Mouse (Mus musculus) heart, adult 9 months (tissue): ENCODE measurements at regions not wholly inside any gene's neighbourhood (a gene's known extent, or its start where the extent isn't known, plus 50 kb on each side); places are given as distances from the start of the nearest gene placed in this dataset.
"Not testable (repeated sequence)": the region's sequence is repeated elsewhere in the genome, so short reads cannot be mapped to it uniquely, and the experiment has no call there.

Experiments used
- DNase-seq, 2 experiments: peaks; one replicate each; pipeline ENCODE4 v3.0.0; 2022; ENCODE audit warnings: low spot score in 2 of 2

DNA sequence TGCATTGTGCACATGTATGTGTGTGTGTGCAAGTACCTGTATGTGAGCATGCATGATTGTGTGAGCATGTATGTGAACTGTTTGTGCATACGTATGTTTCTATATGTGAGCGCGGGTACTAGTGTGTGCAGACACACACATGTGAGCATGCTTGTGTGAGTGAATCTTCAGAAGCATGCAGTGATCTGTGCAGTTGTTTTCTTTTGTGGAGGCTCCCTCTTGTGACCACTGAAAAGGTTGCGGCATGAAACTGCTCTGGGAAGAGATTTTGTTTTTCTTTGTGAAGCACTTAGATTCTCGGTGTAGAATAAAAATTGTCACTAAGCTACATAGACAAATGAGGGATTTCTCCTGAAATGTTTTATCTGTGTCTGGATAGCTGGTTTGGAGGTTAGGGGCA is 189.2 kb upstream of the Rapgef5 start:
- not testable (repeated sequence) for DNase-seq

DNA sequence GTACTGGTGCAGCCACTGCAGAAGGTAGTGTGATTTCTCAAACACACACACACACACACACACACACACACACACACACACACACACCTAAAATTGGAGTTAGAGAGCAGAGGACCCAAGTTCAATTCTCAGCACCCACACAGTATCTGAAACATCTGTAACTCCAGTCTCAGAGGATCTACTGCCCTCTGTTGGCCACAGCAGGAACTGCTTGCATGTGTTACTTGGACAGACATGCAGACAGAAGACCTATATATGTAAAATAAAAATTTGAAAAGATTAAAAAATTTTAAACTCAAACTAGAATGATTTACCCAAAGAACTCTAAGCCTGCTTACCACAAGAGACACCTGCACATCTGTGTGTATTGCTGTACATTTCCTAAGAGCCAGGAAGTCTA is 185.9 kb upstream of the Rapgef5 start:
- DNase-seq, result no peak

DNA sequence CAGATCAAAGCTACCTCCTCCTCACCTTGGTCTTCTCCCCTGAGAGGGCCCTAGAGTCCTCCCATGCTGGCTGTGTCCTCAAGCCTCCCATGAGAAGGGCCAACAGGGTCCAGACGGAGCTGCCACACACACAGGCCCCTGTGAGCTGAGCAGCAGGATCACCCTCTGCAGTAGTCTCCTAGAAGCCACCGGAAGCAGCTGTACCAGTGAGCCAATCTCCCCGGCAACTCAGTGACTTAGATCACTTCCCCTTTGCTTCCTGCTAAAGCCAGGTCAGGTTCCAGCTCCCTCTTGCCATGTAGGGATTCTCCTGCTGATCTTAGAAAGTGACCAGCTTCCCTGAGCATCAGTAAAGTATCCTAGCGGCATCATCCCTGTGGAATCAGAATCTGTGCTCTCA is 179.4 kb upstream of the Rapgef5 start:
- no peak for DNase-seq

DNA sequence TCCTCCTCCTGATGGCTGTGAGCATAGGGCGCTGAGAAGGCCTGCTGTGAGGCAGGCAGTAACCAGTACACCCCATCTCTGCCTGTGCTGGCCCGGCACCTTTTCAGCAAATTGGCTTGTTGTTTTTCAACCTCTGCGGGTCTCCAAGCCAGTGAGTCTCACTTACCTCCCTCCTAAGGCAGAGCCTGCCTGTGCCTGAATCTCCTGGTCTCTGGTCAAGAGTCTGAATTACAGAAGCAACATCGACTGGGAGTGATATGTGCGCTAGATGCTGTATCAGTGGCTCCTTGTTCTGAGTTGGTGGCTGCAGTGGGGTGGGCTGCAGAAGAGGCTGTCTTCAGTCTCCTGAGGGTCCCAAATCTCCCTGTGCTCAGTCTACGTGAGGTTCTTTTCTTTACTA is 174.0 kb upstream of the Rapgef5 start:
- DNase-seq, result no peak

DNA sequence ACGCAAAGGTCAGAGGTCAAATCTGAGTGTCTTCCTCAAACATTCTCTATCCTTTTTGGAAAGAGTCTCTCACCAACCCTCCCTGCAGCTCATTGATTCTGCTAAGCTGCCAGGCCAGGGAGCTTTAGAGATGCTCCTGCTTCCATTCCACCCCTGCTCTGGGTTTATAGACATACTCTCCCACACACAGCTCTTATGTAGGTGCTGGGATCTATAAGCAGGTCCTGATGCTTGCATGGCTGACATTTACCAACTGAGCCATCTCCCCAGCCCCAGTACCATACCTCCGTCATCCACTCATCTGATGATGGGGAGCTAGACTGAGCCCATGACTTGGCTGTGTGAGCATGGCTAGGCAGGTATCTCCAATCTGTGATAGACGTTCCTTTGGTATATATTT is 173.2 kb upstream of the Rapgef5 start:
- no peak for DNase-seq

DNA sequence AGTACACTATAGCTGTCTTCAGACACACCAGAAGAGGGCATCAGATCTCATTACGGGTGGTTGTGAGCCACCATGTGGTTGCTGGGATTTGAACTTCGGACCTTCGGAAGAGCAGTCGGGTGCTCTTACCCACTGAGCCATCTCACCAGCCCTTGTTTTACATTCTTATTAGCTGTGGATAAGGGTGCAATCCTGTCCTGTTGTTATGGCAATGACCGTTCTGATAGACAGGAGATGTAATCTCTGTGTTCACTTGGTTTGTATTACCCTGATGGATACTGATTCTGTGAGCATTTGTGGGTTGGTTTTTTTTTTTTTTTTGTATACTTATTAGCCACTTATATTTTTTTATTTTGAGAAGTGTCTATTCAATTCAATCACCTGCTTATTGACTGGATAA is 172.7 kb upstream of the Rapgef5 start:
- DNase-seq, result not testable (repeated sequence)

DNA sequence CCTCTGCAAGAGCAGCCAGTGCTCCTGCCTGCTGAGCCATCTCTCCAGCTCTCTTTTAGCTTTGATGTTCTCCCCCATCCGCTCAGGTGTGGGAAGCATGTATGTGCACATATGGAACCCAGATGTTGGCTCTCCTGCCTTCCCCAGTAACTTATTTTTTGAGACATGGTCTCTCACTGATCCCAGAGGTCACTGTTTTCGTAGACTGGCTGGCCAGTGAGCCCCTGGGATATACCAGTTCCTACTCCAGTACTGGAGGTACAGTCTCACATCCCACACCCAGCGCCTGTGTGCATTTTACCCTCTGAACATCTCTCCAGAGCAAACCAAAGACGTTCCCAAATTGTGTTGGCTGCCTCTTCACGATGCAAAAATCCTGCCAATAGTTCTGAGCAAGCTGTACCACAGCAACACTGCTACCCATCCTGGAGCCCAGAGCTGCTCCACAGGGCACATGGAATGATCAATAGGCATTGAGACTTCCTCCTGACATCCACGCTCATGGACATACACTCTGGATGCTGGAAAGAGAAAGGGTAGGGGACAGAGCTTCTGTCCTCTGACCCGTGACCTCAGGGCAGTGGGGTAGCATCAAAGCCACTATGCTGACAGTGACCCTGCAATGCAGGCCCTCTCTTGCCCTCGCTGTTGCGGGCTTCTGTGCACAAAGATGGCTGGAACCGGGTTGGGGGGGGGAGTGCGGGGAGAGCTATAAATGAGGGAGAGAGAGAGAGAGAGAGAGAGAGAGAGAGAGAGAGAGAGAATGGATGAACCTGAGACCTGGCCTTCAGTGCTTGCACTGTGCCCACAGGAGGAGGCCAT is 171.8 kb upstream of the Rapgef5 start:
- DNase-seq, result no peak

DNA sequence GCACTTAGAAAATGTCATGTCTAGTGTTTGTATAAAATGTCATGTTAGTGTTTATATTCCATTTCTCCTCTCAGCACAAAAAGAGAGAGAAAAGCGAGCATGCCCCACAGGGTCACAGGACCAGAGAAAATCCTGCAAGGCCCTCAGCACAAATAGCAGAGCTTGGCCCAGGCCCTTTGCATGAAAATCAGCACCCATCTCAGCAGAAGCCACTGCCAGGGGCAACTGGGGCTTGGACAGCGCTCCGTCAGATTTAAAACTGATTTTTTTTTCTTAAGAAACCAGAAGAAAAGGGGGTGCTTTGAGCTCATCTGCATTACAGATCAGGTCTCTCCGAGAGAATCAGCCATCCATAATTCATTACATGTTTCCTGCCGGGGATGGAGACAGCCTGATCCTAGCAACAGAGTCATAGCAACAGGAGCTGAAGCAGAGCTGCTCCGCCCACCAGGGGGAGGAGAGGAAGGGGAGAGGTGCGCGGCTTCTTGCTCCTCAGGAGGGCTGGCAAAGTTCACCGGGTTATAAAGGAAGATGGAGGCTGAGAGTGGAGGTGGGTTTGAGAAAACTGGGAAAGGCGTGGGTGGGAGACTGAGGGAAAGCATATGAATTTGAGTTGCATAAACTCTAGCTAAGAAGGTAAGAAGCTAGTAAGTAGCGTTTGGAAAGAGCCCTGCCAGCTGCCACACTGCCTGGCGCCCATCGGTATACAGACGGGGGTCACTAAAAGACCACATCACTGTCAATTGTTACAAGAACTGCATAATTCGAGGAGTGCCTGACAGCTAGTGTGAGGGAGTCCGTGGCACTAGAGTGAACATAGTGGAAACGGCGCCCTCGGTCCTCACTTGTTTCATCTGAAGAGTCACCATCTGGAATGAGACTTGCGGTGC is 170.9 kb upstream of the Rapgef5 start:
- DNase-seq, result no peak

DNA sequence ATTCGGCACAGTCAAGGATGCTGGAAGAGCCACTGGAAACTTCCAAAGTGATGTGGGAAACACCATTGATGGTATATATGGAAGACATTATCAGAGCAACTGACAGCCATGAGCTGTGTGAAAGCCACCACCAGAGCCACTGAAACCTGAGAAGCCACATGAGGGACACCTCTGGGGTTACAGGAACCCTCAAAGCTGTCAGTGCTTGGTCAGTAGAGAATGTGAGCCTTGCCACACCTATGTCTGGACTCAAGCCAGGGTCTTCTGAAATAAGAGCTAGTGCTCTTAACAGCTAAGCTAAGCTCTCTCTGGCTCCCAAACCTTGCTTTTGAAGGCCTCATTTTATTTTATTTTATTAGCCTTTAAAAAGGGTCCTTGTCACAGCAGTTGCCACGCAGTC is 170.2 kb upstream of the Rapgef5 start:
- DNase-seq, result no peak

DNA sequence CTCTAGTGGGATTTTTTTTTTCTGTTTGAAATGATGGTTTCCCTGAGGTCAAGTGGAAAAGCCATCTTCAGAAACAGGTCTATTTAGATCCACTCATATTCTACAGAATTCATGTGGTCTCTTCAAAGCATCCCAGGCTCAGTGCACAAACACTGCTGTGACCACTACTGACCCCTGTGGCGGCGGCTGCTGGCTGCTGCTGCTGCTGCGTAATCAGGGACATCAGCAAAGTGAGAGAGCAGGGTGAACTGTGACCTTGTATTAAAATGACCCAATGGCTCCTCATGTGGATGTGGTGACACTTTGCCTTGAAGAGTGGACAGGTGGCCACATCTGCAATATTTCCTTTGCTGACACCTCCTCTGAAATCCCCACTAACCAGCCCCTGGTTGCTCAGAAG is 169.1 kb upstream of the Rapgef5 start:
- DNase-seq, result no peak

DNA sequence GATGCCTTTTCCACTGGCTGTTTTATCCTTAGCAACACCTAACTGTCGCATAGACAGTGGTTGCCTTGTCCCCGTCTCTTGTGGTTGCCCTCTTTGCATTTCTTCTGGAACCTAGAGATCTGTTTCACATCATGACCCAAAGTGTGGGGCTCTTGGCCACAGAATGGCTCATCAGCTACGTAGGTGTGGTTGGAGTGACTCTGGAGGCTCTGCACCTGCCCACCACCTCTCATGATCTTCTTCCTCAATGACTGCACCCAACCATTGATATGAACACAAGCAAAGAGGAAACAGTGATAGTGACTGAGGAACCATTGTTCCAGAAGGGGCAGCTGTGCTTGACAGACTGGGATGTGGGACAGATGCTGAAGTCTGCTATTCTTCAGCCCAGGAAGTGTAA is 167.8 kb upstream of the Rapgef5 start:
- DNase-seq, result no peak

DNA sequence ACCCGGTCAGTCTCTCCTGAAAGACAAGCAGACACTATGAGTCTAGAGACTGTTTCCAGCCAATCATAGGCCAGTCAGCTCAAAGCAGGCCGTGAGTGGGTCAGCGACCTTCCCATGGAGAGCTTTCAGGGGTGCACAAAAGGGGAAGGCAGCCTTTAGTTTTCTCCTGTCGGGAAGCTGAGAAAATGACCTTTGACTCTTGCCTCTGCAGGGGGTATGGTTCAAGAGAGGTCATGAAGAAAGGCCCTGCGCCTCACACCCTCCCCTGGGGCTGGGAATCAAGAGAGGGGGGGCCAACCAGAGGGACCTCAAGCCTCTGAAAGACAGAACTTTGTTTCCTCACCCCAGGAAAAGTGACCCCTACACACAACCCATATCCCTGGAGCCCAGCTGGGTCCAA is 164.4 kb upstream of the Rapgef5 start:
- no peak for DNase-seq

DNA sequence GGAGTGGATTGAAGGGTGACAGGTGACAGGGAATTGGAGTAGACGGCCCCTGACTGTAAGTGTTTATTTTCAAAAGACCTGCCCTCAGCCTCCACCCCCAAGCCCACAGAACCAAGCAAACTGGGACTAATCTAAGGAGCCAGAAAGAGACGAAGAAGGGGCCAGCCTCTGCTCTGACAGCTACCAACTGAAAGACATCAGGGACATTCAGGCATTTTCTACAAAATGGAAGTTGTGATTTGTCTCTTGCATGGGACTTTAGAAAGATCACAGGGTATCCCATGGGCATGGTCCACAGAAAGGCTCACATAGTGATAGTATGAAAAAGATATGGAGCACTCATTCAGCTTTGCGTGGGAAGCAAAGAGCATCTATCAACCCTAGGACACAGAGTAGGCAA is 163.8 kb upstream of the Rapgef5 start:
- no peak for DNase-seq

DNA sequence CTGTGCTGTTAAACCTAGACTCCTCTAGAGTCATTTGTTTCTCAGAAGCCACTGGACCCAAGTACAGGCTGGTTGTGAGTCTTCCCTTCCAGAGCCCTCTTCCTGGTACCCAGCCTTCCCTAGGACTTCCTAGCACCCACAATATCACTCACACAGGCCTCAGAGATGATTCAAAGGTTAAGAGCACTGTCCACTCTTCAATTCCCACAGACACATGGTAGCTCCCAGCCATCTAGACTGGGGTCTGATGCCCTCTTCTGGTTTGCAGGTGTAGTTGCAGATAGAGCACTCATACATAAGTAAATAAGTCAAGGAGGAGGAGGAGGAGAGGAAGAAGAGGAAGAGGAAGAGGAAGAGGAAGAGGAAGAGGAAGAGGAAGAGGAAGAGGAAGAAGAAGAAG is 163.3 kb upstream of the Rapgef5 start:
- no peak for DNase-seq

DNA sequence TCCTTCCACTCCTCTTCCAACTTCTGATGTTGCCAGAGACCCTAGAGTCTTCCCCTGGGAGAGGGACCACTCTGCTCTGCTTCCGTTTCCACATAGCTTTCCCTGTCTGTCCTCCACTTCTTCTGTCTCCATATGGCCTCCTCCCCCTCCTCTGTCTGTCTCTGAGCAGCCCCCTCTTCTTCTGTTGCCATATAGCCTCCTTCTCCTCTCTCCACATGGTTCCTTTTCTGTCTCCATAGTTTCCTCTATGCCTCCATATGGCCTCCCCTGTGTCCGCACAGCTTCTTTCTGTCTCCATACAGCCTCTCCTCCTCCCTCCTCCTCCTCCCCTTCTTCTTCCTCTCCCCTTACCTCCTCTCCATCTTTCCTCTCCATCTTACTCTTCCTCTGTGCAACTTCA is 158.5 kb upstream of the Rapgef5 start:
- no peak for DNase-seq

DNA sequence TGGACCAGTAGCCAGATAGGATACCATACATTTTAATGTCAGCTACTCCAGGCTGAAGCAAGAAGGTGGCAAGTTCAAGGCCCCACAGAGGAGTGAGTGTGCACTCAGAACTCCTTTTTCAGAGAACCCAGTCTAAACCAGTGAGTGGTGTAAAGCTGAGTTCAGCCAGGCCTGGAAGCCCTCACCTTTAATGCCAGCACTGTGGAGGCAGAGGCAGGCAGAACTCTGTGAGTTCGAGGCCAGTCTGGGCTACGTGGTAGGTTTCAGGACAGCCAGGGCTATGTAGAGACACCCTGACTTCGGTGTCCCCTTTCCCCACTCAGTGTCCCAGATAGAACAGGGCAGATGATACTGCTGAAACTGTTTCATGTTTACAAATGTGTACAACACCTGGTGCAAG is 157.4 kb upstream of the Rapgef5 start:
- no peak for DNase-seq

DNA sequence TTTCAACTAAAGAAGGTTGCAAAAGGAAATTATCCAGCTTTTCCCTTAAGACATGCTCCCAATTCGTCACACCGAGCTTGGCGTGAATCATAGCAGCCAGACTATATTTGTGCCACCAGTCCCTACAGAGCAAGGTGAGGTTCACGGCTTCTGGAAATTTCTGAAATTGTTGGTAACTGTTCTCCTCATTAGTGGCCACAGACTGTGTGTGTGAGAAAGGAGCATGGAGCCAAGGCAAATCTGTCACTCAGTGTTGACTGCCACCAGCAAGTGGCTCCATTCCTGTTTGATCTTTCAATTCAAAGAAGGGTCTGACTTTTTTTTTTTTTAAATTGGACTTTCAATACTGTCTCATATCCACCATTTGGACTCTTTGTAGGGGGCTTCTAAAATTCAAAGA is 156.1 kb upstream of the Rapgef5 start:
- DNase-seq, result no peak

DNA sequence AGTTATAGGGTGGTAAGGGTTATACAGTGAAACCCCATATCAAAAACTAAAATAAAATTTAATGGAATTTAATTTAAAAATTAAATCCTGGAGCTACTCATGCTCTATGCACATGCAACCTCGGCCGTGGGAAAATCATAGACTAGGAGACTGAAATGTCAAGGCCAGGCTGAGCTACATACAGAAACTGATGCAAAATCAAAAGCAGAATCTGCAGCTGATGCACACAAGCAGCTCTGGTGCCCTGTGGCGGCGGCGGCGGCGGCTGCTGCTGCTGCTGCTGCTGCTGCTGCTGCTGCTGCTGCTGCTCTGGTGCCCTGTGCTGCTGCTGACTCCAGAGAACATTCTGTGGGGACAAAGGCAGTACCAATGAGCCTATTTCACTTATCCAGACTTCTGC is 154.5 kb upstream of the Rapgef5 start:
- no peak for DNase-seq

DNA sequence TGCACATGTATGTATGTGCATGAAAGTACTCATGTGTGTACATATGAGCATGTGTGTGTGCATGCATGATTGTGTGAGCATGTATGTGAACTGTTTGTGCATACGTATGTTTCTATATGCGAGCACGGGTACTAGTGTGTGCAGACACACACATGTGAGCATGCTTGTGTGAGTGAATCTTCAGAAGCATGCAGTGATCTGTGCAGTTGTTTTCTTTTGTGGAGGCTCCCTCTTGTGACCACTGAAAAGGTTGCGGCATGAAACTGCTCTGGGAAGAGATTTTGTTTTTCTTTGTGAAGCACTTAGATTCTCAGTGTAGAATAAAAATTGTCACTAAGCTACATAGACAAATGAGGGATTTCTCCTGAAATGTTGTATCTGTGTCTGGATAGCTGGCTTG is 152.8 kb upstream of the Rapgef5 start:
- not testable (repeated sequence) for DNase-seq

DNA sequence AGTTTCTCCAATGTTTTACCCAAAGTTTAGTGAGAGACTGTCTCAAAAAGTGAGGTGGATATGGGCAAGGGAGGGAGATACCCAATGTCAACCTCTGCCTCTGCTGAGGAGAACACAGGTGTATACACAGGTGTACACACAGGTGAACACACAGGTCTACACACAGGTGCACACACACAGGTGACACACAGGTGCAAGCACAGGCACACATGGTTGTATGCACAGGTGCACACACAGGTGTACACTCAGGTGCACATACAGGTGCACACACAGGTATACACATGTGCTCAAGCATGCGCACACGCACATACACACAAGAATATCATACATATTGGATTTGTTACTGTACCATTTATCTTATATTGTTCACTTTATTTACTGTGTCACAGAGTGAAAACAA is 151.1 kb upstream of the Rapgef5 start:
- DNase-seq, result no peak

DNA sequence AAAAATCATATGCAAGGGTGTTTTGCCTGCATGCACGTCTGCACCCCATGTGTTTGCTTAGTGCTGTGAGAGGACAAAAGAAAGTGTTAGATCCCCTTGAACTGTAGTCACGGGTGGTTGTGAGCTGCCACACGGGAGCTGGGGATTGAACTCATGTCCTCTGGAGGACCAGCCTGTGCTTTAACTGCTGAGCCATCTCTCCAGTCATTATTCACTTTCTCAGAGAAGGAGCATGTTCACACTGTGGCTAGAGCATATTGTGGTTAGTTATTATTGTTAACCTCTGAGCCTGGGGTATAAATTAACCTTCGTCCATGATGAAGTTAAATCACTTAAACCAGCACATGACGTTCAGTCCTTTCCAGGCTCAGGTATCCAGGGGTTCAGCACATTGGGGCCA is 150.4 kb upstream of the Rapgef5 start:
- no peak for DNase-seq

DNA sequence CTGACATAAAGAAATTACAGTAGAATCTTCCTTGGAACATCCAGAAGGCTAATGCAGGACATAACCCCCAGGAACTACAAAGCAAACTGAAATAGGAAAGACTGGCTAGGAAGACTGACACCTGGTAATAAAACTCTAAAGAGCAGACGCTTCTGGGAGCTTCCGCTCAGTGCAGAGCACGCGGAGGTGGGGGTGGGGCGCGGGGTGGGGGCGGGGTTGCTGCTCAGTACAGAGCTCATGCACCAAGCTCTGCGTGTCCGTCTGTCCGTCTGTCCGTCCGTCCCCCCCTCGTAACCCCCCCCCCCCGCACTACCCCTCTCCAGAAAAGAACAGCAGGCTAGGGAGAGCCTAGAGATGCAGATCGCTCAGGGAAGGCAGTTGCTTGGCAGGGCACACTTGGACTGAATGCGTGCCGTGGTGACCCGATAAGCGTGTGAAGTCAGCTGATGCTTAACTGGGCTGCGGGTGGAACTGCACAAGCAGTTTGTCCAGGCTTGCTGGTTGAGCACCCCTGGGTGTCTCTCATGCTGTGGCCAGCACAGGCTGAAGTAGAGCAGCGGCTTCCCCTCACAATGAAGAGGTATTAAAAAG is 137.9 kb upstream of the Rapgef5 start:
- no peak for DNase-seq
